Mouse (Mus musculus): ENCODE measurements around the gene Oaz2.

DNA sequence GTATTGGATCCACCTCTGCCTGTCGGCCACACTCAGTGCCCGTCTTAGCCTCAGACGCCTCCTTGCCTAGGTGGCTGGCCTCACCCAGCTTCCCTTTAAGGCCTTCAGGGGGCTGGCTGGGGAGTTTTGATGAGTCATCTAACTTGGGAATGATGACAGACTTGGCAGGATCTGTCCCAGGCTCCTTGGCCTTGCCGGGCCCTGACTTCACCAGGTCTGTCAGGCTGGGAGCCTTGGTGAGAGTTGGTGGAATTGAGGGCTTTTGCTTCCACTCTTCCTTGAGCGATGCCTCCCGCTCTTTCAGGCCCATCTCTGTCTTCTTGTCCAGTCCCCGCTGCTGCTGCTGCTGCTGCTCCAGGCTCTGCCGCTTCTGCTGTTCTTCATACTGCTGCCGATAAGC lies 34.5 kb downstream of the Oaz2 start:
- TF ChIP-seq TAL1 (IDR thresholded peaks at IDR 0.05; ENCODE audit: low read length) (no peak), GATA1 (IDR thresholded peaks at IDR 0.05; ENCODE audit: low read length) (no peak)
